Mouse (Mus musculus) lung, postnatal 25 days (tissue): ENCODE measurements around the gene Sgk2.
A peak's percentile ranks its signal among the peaks of the same experiment; 100 is the strongest.
"Not testable (repeated sequence)": the region's sequence is repeated elsewhere in the genome, so short reads cannot be mapped to it uniquely, and the experiment has no call there.

Source experiments
- DNase-seq: peaks from one replicate; pipeline ENCODE4 v3.0.0; 2022; ENCODE audit warnings: low spot score

Sgk2 gene

DNA sequence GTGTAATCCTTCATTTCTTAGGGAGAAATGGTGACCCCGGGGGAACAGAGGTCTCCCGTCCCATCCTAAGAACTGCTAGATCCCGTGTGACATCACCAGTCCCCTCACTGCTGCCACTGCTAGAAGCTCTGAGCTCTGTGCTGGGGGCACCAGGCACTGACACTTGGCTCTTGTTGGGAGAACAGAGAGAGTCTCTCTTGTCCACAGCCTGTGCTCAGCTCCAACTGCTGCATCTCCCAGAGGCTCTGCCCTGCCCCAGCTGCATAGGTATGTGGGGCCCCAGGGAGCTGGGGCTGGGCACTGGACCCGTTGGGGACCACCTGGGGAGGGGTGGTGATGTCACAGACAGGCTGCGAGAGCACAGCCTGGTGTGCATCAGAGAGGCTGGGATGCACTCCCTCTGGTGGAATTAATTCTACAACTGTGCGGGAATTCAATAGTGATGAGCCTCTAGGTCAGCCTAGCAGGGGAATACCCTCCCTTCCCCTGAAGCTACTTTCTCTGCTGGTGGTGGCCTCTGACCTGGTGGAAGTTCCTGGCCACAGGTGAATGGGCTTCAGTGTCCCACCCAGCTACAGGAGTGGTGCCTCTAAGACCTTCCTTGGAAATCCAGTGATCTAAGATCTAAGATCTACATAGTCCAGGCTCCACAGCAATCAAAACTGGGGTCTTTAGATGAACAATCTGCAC, 4.4 kb downstream of the Sgk2 start:
- DNase-seq, result no peak

DNA sequence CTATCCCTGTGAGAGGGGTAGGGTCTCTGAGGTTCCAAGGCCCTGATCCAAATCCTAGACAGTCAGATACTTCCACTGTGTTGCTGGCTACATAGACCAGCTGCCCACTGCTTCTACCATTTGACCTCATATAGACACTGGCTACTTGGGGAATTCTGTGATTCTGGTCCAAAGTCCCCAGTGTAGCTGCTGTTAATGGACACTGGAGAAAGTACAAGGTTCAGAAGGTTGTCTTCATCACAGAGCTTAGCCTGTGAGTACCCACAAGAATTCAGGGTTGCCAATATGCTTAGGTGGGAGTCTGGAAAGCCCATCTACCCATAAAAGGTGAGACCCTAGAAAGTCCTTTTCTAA, 4.9 kb downstream of the Sgk2 start:
- DNase-seq, result no peak

DNA sequence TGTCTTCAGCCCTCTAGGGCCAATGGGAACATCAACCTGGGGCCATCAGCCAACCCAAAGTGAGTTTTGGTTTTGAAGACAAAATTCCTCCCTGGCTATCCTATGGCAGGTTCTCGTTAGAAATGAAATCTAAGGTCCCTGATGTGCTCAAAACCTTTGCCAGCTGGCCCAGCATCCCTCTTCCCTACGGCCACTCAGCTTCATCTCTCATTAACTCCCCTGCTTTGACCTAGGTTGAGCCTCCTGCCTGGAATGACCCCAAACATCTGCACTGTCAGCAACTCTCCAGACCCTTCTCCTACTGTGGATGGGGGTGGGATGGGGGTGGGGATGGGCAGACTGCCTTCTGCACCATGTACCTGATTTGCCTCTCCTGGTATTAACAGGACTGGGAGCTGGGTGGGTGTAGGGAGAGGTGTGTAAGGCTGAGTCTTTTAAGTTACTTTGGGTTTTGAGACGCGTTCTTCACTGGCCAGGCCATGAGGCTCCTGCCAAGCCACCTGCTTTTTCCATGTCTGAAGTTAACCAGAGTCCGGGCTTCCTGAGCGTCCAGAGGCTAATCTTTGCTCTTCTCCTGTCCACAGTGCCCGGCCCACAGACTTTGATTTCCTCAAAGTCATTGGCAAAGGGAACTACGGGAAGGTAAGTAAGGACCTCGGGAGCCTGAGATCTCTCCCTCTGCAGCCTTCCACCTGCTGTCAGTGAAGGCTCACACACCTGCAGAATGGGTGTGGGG, 6.9 kb downstream of the Sgk2 start:
- DNase-seq, result no peak

DNA sequence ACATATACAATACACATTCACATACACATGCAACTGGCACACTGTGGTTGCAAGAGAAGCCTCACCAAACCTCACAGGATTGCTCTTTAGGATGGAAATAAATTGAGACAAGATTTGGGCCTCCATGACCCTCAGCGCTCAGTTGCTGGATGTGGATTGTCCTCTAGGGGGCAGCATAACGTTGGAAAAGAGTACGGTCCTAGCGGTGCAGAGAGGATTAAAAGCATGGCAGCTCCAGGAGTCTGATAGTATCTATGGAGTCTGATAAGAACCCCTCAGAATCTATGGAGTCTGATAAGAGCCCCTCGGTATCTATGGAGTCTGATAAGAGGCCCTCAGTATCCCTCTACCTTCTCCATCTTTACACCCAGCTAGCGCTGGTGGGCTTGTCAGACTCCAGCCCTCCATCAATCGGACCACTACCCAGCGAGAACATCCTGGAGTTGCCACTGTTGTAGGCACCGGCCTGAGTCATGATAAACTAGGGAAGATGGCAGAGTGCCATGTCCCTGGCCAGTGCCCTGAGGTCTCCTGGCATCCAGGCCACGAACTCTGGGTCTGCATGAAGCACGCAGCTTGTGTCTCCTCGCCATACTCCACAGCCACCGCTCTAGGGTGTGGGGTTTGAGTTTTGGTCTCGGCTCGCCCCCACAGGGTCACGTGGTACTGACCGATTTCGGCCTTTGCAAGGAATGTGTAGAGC, 11.5 kb downstream of the Sgk2 start:
- DNase-seq, result peak; percentile 76

DNA sequence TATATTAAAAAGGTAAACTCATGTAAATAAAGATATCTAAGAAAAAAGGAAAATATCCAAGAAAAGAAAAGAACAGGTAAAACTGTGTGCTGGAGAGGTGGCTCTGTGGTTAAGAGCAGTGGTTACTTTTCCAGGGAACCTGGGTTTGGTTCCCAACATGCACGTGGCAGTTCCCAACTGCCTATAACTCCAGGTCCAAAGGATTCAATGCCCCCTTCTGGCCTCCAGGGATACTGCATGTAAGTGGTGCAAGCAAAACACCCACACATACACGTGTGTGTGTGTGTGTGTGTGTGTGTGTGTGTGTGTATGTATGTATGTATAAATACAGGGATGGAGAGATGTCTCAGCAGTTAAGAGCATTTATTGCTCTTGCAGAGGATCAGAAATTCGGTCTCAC, 12.6 kb downstream of the Sgk2 start:
- peak; percentile 45 for DNase-seq

DNA sequence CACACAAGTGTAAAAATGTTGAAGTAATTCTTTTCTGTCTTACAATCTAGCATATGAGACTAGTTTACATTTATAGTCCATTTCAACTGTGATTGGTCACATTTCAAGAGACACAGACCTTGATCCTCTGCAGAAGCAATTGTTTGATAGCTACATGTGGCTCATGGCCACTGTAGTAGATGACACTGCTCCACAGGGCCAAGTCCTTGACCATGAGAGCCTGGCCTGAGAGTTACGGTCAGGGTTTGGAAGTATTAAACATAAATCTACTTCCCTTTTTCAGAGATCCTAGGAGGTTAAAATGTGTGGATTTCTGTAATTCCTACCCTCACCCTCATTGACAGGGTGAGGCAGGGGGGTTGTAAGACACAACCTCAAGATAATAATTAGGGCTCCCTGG, 13.9 kb downstream of the Sgk2 start:
- no peak for DNase-seq

DNA sequence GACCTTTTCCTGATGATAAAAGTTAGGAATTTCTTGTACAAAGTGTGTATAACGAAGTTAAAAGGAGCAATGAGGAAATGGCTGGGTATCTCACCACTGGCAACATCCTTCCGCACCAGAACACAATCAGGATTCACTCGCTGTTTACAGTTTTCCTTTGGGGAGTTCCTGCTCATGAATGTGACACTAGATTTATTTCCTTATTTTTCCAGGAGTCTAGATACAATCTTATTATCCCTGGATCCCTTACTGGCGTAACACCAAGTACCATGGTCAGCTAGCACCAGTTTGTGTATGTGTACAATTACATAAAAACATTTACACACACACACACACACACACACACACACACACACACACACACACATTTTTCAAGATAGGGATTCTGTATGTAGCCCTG, 20.2 kb downstream of the Sgk2 start:
- DNase-seq, result peak; percentile 72

DNA sequence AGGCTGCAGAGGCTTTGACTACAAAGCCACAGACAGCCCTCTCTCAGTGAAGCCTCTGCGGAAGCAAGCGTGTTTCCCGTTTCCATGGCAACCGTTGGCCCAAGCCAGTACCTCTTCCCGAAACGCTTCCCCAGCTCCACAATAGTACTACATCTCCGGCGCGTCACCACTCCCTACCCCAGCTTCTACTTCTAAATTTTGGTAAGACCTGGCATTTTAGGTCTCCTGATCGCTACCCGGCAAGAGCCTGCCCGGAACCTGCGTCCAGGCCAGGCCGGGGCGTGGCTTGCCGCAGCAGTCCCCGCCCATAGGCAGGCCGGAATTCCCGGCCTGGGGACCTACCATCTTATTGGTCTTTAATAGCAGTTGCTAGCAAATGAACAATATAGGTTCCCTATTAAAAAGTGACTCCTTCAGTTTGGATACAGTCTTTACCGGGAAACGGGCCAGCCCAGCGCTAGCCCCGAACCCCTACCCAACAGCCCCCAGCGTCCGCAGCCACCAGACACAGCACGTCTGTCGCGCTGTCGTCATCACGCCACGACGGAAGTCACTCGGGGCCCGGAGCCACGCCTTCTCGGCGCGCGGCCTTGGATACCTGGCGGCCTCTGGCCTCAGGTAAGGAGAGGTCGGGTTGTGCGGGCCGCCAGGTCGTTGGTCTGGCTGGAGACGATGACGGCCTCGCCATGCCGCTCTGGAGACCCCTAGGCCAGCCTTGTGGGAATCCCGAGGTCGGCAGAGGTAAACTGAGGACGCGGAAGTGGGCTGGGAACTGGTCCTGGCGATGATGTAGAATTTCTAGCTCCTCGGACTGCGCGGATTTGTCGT, 30.0 kb downstream of the Sgk2 start, which contains the start of gene Ift52:
TSS of gene Ift52 (plus strand) at position 439 of the 828 bp plus-strand sequence.
- DNase-seq, result peak; percentile 91

DNA sequence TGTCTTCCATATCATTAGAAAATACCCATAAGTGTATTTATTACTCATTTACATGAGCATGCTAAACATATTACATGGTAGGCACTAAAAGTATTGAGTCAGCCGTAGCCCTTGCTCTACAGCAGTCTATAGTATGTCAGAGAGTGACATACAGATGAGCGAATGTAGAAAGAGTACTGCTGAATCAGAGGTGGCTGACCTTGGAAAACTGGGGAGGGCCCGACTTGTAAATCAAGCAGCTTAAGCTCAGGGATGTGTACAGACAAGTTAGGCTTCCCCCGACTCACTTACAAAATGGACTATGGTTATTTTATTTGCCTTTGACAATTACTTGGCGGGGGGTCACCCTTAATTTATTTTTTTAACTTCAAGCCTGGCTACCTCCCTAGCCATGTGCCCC, 44.2 kb downstream of the Sgk2 start:
- DNase-seq, result no peak

DNA sequence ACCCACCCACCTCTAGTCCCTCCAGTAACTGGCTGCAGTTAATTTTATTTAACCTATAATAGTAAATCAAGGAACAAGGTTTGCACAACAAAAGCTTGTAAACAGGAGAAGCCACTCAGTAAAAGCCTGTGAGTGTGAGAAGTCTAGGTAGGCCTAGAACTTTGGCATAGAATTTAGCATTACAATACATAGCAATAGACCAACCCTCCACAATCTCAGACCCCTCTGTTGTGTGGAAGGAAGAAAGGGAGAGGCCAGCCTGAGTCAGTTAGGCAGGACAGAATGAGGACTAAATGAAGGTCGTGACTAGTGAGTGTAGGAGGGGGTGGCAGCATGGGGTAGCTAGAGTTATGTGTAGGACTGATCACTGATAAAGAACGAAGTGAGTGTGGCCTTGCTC, 44.6 kb downstream of the Sgk2 start:
- no peak for DNase-seq

DNA sequence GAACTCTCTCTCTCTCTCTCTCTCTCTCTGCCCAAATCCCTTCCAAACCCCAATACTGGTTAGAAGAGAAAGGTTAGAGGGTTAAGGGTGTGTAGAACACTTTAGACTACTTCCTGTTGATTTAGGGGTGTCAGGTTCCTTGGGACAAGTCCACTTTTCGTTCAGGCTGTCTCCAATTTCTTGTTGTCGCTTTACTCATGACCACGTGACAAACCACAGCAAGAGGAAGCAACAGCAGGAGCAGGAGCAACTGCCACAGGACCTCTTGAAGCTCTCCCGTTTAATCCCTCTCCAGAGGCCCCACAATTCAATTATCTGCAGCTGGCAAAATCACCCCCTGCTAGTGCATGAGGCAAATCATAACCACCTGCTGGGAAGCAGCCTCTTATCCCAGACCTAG, 45.5 kb downstream of the Sgk2 start:
- no peak for DNase-seq

DNA sequence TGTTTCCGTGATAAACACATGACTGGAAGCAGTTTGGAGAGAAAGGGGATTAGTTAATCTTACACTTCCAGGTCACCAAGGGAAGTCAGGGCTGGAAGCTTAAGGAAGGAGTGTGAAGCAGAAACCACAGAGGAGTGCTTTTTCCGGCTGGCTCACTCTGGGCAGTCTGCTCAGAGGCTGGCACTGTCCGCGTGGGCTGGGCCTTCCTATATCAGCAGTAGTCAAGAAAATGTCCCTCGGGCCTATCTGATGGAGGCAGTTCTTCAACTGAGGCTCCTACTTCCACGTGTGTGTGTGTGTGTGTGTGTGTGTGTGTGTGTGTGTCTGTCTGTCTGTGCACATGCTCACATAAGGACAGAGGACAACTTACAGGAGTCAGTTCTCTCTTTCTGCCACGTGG, 52.8 kb downstream of the Sgk2 start:
- no peak for DNase-seq

DNA sequence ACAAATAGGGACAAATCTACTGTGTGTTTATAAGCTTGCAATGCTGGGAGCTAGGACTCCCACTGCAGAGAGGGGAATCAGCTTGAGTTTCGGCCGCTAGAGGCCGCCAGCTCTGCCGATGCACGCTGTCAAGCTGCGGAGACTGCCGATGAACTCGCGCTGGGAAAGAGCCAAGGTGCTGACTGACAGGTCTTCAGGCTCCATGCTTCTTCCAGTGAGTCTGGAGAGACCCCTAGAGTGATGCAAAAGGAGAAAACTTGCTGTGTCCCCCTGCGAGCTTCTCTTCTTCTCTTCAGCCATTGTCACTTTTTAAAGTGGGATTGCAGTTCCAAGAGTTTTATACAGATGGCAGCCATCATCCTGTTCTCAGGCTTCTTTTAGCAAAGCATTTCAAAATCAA, 61.0 kb downstream of the Sgk2 start:
- DNase-seq, result peak; percentile 70

DNA sequence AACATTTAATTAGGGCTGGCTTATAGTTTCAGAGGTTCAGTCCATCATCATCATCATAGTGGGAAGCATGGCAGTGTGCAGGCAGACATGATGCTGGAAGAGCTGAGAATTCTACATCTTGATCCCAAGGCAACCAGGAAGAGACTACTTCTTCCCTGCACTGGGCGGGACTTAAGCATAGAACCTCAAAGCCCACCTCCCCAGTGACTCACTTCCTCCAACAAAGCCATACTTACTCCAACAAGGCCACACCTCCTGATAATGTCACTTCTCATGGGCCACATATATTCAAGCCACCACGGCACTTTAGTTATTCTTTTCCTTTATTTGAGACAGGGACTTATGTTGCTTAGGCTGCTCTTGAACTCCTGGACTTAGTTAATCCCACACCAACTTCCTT, 62.0 kb downstream of the Sgk2 start:
- DNase-seq, result no peak

DNA sequence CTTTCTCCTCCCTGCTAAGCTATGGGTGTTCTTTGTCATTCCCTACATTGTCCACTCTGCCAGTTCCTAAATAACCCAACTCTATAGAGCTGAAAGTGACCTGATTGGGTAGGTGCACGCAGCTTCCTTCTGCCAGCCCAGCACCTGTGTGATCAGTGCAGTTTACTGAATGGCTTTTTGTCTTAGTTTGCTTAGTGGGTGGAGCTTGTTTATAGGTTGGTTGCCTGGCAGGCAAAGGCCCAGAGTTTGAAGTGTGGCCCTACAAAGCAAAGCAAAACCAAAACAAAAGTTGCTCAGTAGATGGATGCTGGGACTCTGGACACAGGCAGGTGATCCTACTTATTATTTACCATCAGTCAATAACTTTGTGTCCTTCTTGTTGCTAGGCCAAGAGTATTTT, 64.6 kb downstream of the Sgk2 start:
- no peak for DNase-seq

DNA sequence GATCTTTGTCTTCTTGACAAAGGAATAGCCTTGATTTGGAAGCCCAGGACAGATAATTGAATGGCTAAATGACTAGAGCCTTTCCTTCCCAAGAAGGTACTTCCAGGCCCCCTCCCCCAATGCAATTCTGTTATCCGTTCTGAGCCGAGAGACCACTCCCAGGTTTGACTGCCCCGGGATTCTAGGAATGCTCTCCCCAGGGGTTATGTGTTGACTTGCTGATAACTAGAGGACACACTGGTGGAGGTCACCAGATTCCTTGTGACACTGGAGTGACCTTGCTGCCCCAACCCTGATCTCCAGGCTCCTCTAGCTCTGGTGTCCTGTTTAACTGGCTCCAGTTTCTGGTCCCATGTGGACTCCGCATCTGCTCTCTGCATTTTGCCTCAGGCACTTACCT, 65.0 kb downstream of the Sgk2 start:
- DNase-seq, result peak; percentile 26

DNA sequence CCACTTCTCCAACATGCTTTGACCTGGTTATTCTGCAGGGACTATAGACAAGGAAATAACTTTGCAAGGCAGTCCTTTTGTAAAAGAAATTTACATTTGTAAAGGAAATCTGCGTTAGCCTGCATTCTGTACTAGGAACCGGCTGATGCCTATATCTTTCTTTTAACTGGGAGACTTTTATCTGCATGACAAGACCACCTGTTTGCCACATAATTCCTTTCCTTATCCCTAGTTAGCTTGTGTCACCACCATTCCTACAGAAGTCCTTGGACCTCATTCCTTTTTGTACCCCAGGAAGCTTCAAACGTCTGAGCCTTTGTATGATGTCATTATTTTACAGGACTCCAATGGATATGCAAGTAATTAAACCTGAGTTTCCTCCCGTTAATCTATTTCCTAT, 65.7 kb downstream of the Sgk2 start:
- no peak for DNase-seq

DNA sequence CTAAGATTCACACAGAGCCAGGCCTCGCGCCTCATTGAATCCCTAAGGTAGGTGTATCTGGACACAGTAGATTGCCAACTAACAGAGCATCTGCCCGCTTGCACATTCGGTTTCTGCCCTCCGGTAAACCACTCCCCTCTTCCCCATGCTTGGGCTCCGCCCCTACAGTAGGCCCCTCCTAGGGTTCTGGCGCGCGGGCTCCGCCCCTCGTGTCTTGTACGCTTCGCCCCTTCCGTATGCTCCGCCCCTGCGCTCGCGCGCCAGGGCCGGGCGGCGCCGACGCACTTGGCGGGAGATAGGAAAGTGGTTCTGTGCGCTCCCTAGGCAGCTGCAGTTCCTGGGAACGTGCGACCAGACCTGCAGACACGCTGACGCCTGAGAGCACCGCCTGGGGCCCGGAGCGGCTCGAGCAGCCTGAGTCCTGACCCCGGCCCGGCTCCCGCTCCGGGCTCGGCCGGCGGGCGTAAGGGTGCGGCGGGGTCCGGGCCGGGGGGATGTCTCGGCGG, 67.3 kb downstream of the Sgk2 start, which contains the start of gene Mybl2:
TSS of gene Mybl2 (plus strand) at position 353 of the 506 bp plus-strand sequence.
- peak; percentile 94 for DNase-seq

DNA sequence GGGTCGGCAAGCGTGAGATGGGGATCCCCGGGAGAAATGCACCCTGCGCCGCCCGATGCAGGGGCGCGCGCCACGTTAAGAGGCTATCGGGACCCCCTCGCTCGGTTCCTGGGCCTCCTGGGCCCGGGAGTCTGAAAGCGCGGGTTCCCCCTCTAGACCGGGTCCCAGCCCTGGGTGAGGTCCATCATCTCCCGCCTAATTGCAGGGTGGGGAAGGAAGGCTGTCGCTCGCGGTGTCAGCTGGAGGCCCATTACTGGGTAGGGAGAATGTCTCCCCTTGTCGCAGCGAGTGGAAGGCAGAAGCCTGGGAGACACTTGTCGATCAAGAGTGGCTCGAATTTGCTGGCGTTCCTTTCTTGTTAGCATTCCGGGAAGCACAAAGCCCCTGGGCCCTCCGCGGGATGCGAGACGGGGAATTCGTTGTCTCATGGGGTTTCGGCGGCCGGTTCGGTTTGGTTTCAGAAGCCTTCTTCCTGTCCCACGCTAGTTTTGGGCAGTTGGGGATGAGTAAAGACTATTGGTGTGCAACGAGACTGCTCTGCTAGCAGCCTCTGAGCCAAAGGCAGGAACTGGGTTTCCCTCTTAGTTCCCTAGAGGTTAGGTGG, 67.9 kb downstream of the Sgk2 start:
- no peak for DNase-seq

DNA sequence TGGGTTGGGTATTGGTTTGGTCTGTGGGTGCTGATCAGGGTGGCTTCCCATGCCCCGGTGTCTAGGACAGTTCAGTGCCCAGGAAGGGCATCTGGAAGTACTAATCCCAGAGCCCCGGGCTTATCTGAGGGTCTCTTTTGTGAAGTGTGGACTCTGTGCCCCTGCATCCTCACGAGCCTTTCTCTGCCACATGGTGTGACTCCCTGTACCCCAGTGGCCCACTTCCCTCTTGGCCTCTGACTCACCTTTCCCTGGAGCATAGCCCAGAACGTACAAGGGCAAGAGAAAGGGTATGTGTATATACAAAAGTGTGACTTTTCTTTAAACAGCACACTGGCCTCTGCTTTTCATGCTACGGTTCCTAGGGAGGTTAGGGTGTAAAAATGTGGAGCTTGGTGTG, 68.6 kb downstream of the Sgk2 start:
- DNase-seq, result no peak

DNA sequence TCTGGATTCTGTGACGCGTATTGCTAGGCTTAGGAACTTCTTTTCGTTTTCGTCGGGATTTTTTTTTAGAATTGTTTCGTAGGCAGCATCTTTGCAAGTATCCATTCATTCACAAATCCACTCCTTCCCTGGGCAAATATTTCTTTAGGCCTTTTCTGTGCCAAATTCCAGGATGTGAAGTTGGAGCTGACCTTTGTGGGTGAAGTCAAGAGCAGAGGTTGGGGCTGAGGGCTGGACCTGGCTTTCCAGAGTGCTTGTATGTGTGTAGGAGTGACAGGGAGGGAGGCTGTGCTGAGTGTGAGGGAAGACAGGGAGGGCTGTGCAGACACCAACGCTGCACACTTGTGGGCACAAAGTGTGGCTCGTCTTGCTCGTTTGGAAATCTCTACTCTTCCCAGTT, 69.5 kb downstream of the Sgk2 start:
- DNase-seq, result no peak

DNA sequence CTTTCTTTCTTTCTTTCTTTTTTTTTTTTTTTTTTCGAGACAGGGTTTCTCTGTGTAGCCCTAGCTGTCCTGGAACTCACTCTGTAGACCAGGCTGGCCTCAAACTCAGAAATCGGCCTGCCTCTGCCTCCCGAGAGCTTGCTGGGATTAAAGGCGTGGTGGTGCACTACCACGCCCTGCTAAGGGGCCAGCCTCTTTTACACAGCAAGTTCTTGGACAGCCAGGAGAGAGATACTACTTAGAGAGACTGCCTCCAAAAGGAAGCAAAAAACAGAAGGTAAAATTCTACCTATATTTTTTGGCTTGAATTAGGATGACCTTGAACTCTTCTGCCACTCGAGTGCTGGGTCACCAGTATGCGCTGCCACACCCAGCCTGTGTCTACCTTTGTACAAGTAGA, 71.9 kb downstream of the Sgk2 start:
- not testable (repeated sequence) for DNase-seq
